Comparison of ENCODE assay signal across 15 mouse cellular contexts in the genomic region with DNA sequence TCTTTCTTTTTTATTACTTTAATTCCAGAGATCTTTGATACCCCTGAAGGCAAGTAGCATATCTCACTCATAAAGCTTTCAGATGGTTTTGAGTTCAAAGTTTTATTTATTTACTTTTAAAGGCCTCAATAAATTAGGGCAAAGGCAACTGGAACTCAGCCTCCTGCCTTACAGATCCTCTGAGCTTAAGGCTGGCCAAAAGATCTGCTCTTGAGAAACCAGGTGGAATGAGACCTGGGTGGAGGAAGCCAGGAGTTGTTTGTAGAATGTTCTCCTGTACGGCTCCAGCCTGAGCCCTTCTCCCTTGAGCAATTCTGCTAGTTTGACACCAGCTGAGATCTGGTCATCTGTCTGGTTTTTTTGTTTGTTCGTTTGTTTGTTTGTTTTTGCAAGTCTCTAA. TPM values are rescaled to one million over a fixed set of nuclear protein-coding genes. Genes with fewer than 3 reads are reported as not detected.
A peak's percentile ranks its signal among the peaks of the same experiment; 100 is the strongest.
DNase-seq lines count a peak whose midpoint lies in the region; ATAC-seq lines count a peak whose summit lies in the region.
"Had no signal": no experiment of that assay in that cellular context is flagged by ENCODE, and none has a peak within 500 bp of the region (broad histone marks: within the 10 kb centered on the region; RNA-seq: fewer than 3 reads in every experiment).

No protein-coding gene starts in this region.

- H3K27ac ChIP-seq in intestine, embryonic 16.5 days (ENCODE audit: low read length): peak overlapping the region; percentile 65
- H3K27ac ChIP-seq: forebrain, embryonic 13.5 days; left cerebral cortex, adult 2 months had no signal

- DNase-seq in cerebellum, adult 9-11 months: peak; percentile 23
- DNase-seq in cerebellum, postnatal 4 days (ENCODE audit: low spot score in 2 of 2): no peak
- DNase-seq in kidney, postnatal 10 days: peak; percentile 36
- DNase-seq in lung, postnatal 36 days: peak; percentile 54
- DNase-seq in left cerebral cortex, postnatal 10 days (ENCODE audit: extremely low spot score in 1 of 2, low spot score in 2 of 2): no peak
- no peak for DNase-seq in urinary bladder, postnatal 25 days (ENCODE audit: low spot score)
- DNase-seq: liver; thymus, adult 18-20 months had no signal

- 45% methylated on average over 2 of the region's 2 CpGs for WGBS in intestine, embryonic 16.5 days

- H3K27me3 ChIP-seq in intestine, embryonic 16.5 days (replicated peaks; ENCODE audit: control insufficient read depth, insufficient read depth, low read length): no peaks in the 10 kb centered on the region

- H3K9ac ChIP-seq in intestine, embryonic 16.5 days (ENCODE audit: low read depth, low read length): no peak overlapping the region
- H3K9ac ChIP-seq: forebrain, embryonic 13.5 days had no signal

- ATAC-seq in intestine, embryonic 16.5 days: peak; percentile 55
- no peak for ATAC-seq in megakaryocyte progenitor cell, adult 5-6 weeks (replicated peaks; ENCODE audit: poor library complexity)
- ATAC-seq: forebrain, embryonic 13.5 days; inflammation-experienced regulatory T-cells, adult 6 months had no signal

- no peaks in the 10 kb centered on the region for H3K9me3 ChIP-seq in intestine, embryonic 16.5 days (ENCODE audit: control insufficient read depth, low read length)
- H3K9me3 ChIP-seq: embryonic facial prominence, embryonic 10.5 days; forebrain, embryonic 13.5 days had no signal

- intact Hi-C loops in left cerebral cortex, postnatal 10 days (cut with DNase I): no loop called here

- peaks cover 14% of the 10 kb centered on the region for H3K4me1 ChIP-seq in intestine, embryonic 16.5 days (ENCODE audit: control insufficient read depth, insufficient read depth, low read length)

- H3K4me2 ChIP-seq in intestine, embryonic 16.5 days (ENCODE audit: low read depth, low read length): no peak overlapping the region
- H3K4me2 ChIP-seq: forebrain, embryonic 13.5 days had no signal

- H3K4me3 ChIP-seq in intestine, embryonic 16.5 days (ENCODE audit: low read length): no peak overlapping the region
- H3K4me3 ChIP-seq: forebrain, embryonic 13.5 days; left cerebral cortex, adult 2 months; myocyte had no signal

- no peaks in the 10 kb centered on the region for H3K36me3 ChIP-seq in intestine, embryonic 16.5 days (ENCODE audit: control insufficient read depth, insufficient read depth, low read length)
- H3K36me3 ChIP-seq: embryonic facial prominence, embryonic 10.5 days had no signal

RNA-seq across cellular contexts. Expression of a gene that starts 46.7 kb away (rescaled TPM):
- polyA plus RNA-seq in intestine, embryonic 16.5 days (2015; fragmentation: Nextera tagmentation; extraction: Ambion mirVana): 5.8 and 6.5 TPM in 2 replicates
- 10 to 100 TPM; 77.4 to 83.3 TPM for total RNA-seq in left cerebral cortex, postnatal 10 days (2021)
- 34.1 and 42.0 TPM in 2 replicates for total RNA-seq in megakaryocyte progenitor cell, adult 5-6 weeks (2015)
- total RNA-seq in megakaryocyte progenitor cell, adult 5-6 weeks (2017): 20.6 and 23.6 TPM in 2 replicates

Comparison
In these comparisons a context has a peak if more than half of its experiments do, and no peak if none do; other contexts are left out.
1. DNase-seq: peak in cerebellum, adult 9-11 months (single experiment), kidney, postnatal 10 days (single experiment) and lung, postnatal 36 days (single experiment); none in cerebellum, postnatal 4 days (0 of 2), left cerebral cortex, postnatal 10 days (0 of 2) and urinary bladder, postnatal 25 days (single experiment).